In the genomic region with DNA sequence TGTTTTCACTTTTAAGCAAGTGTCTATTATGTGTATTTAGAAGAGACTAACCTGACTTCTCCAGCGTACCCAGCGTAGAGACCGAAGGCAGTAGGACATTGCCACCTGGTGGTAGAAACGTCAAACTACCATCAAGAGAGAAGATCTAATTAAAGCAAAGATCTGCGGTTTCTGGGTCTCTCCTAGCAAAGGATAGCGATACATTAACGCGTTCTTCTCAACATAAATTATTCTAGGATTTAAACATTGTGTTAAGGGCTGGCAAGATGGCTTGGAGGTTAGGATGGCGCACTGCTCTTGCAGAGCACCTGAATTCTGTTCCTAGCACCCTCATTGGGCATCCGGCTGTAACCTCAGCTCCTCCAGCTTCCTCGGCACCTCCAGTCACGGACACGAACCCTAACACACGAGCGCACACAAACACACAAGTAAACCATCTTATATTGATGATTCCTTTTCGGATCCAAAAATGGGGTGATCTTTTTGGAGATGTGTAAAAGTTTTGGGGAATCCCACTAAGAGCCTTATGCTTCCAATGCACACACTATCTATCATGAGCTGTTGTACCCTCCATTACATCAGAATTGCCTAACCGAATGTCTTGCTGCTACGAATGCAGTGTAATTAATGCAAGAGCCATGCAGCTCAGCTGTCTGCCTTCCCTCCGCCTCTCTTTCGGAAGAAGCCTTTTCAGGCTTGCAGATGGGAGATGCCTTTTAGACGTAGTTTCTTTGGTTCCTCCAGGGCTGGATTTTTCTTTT, we compare ENCODE assay signal across 9 mouse cellular contexts. TPM values are rescaled to one million over a fixed set of nuclear protein-coding genes. Genes with fewer than 3 reads are reported as not detected.
DNase-seq lines count a peak whose midpoint lies in the region; ATAC-seq and TF ChIP-seq lines count a peak whose summit lies in the region.
"Had no signal": no experiment of that assay in that cellular context is flagged by ENCODE, and none has a peak within 500 bp of the region (broad histone marks: within the 10 kb centered on the region; RNA-seq: fewer than 3 reads in every experiment).

No protein-coding gene starts in this region.

- no peak for TF ChIP-seq POLR2A in bone marrow, adult 2 months (IDR thresholded peaks at IDR 0.05; ENCODE audit: borderline replicate concordance, control insufficient read depth, low read depth, low read length)
- no peak for TF ChIP-seq POLR2A in liver, adult 2 months (IDR thresholded peaks at IDR 0.05; ENCODE audit: extremely low read depth, insufficient read depth, low read length)
- no peak for TF ChIP-seq POLR2A in thymus, adult 2 months (IDR thresholded peaks at IDR 0.05; ENCODE audit: control insufficient read depth, extremely low read depth, insufficient read depth, low read length, poor library complexity)

- no peak overlapping the region for H3K4me3 ChIP-seq in bone marrow, adult 2 months (replicated peaks; ENCODE audit: control insufficient read depth, low read depth, low read length)
- peak overlapping the region; percentile 29 for H3K4me3 ChIP-seq in embryonic facial prominence, embryonic 15.5 days (replicated peaks)
- H3K4me3 ChIP-seq in heart, embryonic 15.5 days = 0 out of 2 replicates have a peak overlapping the region, but pooled peaks have one; percentile 11
- H3K4me3 ChIP-seq in liver, adult 2 months (ENCODE audit: insufficient read depth, low read depth, low read length) = no peak overlapping the region
- H3K4me3 ChIP-seq in thymus, adult 2 months (ENCODE audit: control insufficient read depth, insufficient read depth, low read length) = no peak overlapping the region

- peak; percentile 51 to 59 for DNase-seq in CD8-positive naive resting alpha-beta T cell, adult 2 months (ENCODE audit: low read depth in 2 of 2, low spot score in 2 of 2)
- DNase-seq in kidney, postnatal 10 days = peak; percentile 76
- peak; percentile 62 for DNase-seq in liver, adult 2 months (ENCODE audit: extremely low read depth, low read depth, low spot score)
- DNase-seq in neural tube, embryonic 10.5 days (ENCODE audit: extremely low spot score, low spot score) = peak; percentile 57
- peak; percentile 70 for DNase-seq in thymus, adult 2 months

- ATAC-seq in embryonic facial prominence, embryonic 15.5 days (ENCODE audit: insufficient number of reproducible peaks, low FRiP score, low TSS enrichment, low read depth) = no peak
- no peak for ATAC-seq in heart, embryonic 15.5 days (replicated peaks; ENCODE audit: insufficient number of reproducible peaks, insufficient read depth, low FRiP score, low read depth)

- H3K36me3 ChIP-seq in embryonic facial prominence, embryonic 15.5 days = no peaks in the 10 kb centered on the region
- H3K36me3 ChIP-seq in heart, embryonic 15.5 days = no peaks in the 10 kb centered on the region
- no peaks in the 10 kb centered on the region for H3K36me3 ChIP-seq in liver, adult 2 months (ENCODE audit: control insufficient read depth, insufficient read depth, low read length)
- H3K36me3 ChIP-seq in thymus, adult 2 months (ENCODE audit: control insufficient read depth, insufficient read depth, low read length) = no peaks in the 10 kb centered on the region

- H3K4me1 ChIP-seq in bone marrow, adult 2 months (ENCODE audit: control insufficient read depth, insufficient read depth, low read length) = no peaks in the 10 kb centered on the region; the same call in 1 of the 2 replicates
- no peaks in the 10 kb centered on the region for H3K4me1 ChIP-seq in embryonic facial prominence, embryonic 15.5 days
- H3K4me1 ChIP-seq in heart, embryonic 15.5 days (replicated peaks) = peaks cover 2% of the 10 kb centered on the region
- no peaks in the 10 kb centered on the region for H3K4me1 ChIP-seq in liver, adult 2 months (ENCODE audit: control insufficient read depth, insufficient read depth, low read length)
- H3K4me1 ChIP-seq in thymus, adult 2 months (replicated peaks; ENCODE audit: control insufficient read depth, insufficient read depth, low read length) = no peaks in the 10 kb centered on the region

- no peaks in the 10 kb centered on the region for H3K79me2 ChIP-seq in liver, adult 2 months (ENCODE audit: control insufficient read depth, insufficient read depth, low read length)

- H3K27ac ChIP-seq in bone marrow, adult 2 months (ENCODE audit: control insufficient read depth, insufficient read depth, low read depth, low read length, poor library complexity) = no peak overlapping the region
- H3K27ac ChIP-seq in embryonic facial prominence, embryonic 15.5 days (replicated peaks) = no peak overlapping the region
- no peak overlapping the region for H3K27ac ChIP-seq in heart, embryonic 15.5 days
- H3K27ac ChIP-seq in liver, adult 2 months (replicated peaks; ENCODE audit: insufficient read depth, low read depth, low read length) = no peak overlapping the region
- H3K27ac ChIP-seq in thymus, adult 2 months (ENCODE audit: control insufficient read depth, insufficient read depth, low read length) = no peak overlapping the region
- H3K27ac ChIP-seq: macrophage had no signal

- no peak overlapping the region for H3K9ac ChIP-seq in embryonic facial prominence, embryonic 15.5 days
- peak overlapping the region; percentile 40; the same call in 1 of the 2 replicates for H3K9ac ChIP-seq in heart, embryonic 15.5 days
- H3K9ac ChIP-seq in liver, adult 2 months (ENCODE audit: low read depth, low read length) = no peak overlapping the region

- H3K4me2 ChIP-seq in embryonic facial prominence, embryonic 15.5 days (replicated peaks) = peak overlapping the region; percentile 41
- peak overlapping the region; percentile 34; the same call in 1 of the 2 replicates for H3K4me2 ChIP-seq in heart, embryonic 15.5 days

- H3K27me3 ChIP-seq in embryonic facial prominence, embryonic 15.5 days = 0 out of 2 replicates have a peak, but pooled peaks cover 5% of the 10 kb centered on the region
- peaks cover 5% of the 10 kb centered on the region; the same call in 1 of the 2 replicates for H3K27me3 ChIP-seq in heart, embryonic 15.5 days
- H3K27me3 ChIP-seq in liver, adult 2 months (ENCODE audit: control insufficient read depth, insufficient read depth, low read length) = no peaks in the 10 kb centered on the region
- no peaks in the 10 kb centered on the region for H3K27me3 ChIP-seq in thymus, adult 2 months (ENCODE audit: control insufficient read depth, insufficient read depth, low read length)

- H3K9me3 ChIP-seq in embryonic facial prominence, embryonic 15.5 days (replicated peaks) = no peaks in the 10 kb centered on the region
- no peaks in the 10 kb centered on the region for H3K9me3 ChIP-seq in heart, embryonic 15.5 days (replicated peaks)

- TF ChIP-seq CTCF in bone marrow, adult 2 months (IDR thresholded peaks at IDR 0.05; ENCODE audit: control insufficient read depth, insufficient read depth, low read length) = peak; percentile 82
- peak; percentile 69 for TF ChIP-seq CTCF in liver, adult 2 months (IDR thresholded peaks at IDR 0.05; ENCODE audit: low read depth, low read length)
- no peak for TF ChIP-seq CTCF in thymus, adult 2 months (IDR thresholded peaks at IDR 0.05; ENCODE audit: borderline replicate concordance, control insufficient read depth, extremely low read depth, insufficient read depth, low read length, poor library complexity)

- 22% methylated on average over 21 of the region's 21 CpGs for WGBS in bone marrow, adult 2 months
- 25% methylated on average over 21 of the region's 21 CpGs for WGBS in embryonic facial prominence, embryonic 15.5 days
- WGBS in heart, embryonic 15.5 days = 25% methylated on average over 21 of the region's 21 CpGs
- WGBS in liver, adult 2 months = 25% methylated on average over 21 of the region's 21 CpGs
- WGBS in thymus, adult 2 months = 28% methylated on average over 21 of the region's 21 CpGs

RNA-seq across cellular contexts. Expression of a gene that starts 10.4 kb away (rescaled TPM):
- polyA plus RNA-seq in bone marrow, adult 2 months (2011; ENCODE audit: insufficient read depth, insufficient read length, low replicate concordance, missing spikeins) = 0.66 and 1.7 TPM in 2 replicates
- polyA plus RNA-seq in embryonic facial prominence, embryonic 15.5 days (2015; fragmentation: Nextera tagmentation; extraction: Ambion mirVana) = 15.0 and 16.0 TPM in 2 replicates
- polyA plus RNA-seq in heart, embryonic 15.5 days (2015; fragmentation: Nextera tagmentation; extraction: Ambion mirVana) = 4.8 and 7.3 TPM in 2 replicates
- total RNA-seq in liver, adult 2 months (2014; rRNA removed) = 0.74 and 0.94 TPM in 2 replicates
- 0.80 and 1.4 TPM in 2 replicates for polyA plus RNA-seq in liver, adult 2 months (2012; rRNA removed)
- polyA plus RNA-seq in thymus, adult 2 months (2012; rRNA removed) = 23.3 and 24.7 TPM in 2 replicates

RNA-seq across cellular contexts. Expression of a gene that starts 17.3 kb away (rescaled TPM):
- polyA plus RNA-seq in bone marrow, adult 2 months (2011; ENCODE audit: insufficient read depth, insufficient read length, low replicate concordance, missing spikeins) = not detected in 2 replicates
- 0.09 and 0.31 TPM in 2 replicates for polyA plus RNA-seq in embryonic facial prominence, embryonic 15.5 days (2015; fragmentation: Nextera tagmentation; extraction: Ambion mirVana)
- not detected in 2 replicates for polyA plus RNA-seq in heart, embryonic 15.5 days (2015; fragmentation: Nextera tagmentation; extraction: Ambion mirVana)
- not detected in 2 replicates for total RNA-seq in liver, adult 2 months (2014; rRNA removed)
- polyA plus RNA-seq in liver, adult 2 months (2012; rRNA removed) = not detected in 2 replicates
- not detected in 2 replicates for polyA plus RNA-seq in thymus, adult 2 months (2012; rRNA removed)
- polyA plus RNA-seq: macrophage had no signal

RNA-seq across cellular contexts. Expression of a gene that starts 34.0 kb away (rescaled TPM):
- polyA plus RNA-seq in bone marrow, adult 2 months (2011; ENCODE audit: insufficient read depth, insufficient read length, low replicate concordance, missing spikeins) = 64.5 and 98.3 TPM in 2 replicates
- 42.1 and 44.2 TPM in 2 replicates for polyA plus RNA-seq in embryonic facial prominence, embryonic 15.5 days (2015; fragmentation: Nextera tagmentation; extraction: Ambion mirVana)
- 23.5 and 29.7 TPM in 2 replicates for polyA plus RNA-seq in heart, embryonic 15.5 days (2015; fragmentation: Nextera tagmentation; extraction: Ambion mirVana)
- total RNA-seq in liver, adult 2 months (2014; rRNA removed) = 11.4 and 12.7 TPM in 2 replicates
- 7.2 and 8.6 TPM in 2 replicates for polyA plus RNA-seq in liver, adult 2 months (2012; rRNA removed)
- polyA plus RNA-seq in thymus, adult 2 months (2012; rRNA removed) = 51.4 and 54.2 TPM in 2 replicates

RNA-seq across cellular contexts. Expression of a gene that starts 40.0 kb away (rescaled TPM):
- not detected in 2 replicates for polyA plus RNA-seq in bone marrow, adult 2 months (2011; ENCODE audit: insufficient read depth, insufficient read length, low replicate concordance, missing spikeins)
- 0.17 and 0.25 TPM in 2 replicates for polyA plus RNA-seq in embryonic facial prominence, embryonic 15.5 days (2015; fragmentation: Nextera tagmentation; extraction: Ambion mirVana)
- not detected in 2 replicates for polyA plus RNA-seq in heart, embryonic 15.5 days (2015; fragmentation: Nextera tagmentation; extraction: Ambion mirVana)
- not detected in 2 replicates for total RNA-seq in liver, adult 2 months (2014; rRNA removed)
- polyA plus RNA-seq in liver, adult 2 months (2012; rRNA removed) = not detected in 2 replicates
- polyA plus RNA-seq in thymus, adult 2 months (2012; rRNA removed) = 0.04 TPM in 1 of 2 replicates, not detected in the other
- polyA plus RNA-seq: macrophage had no signal

RNA-seq across cellular contexts. Expression of a gene that starts 58.2 kb away (rescaled TPM):
- not detected in 2 replicates for polyA plus RNA-seq in bone marrow, adult 2 months (2011; ENCODE audit: insufficient read depth, insufficient read length, low replicate concordance, missing spikeins)
- polyA plus RNA-seq in embryonic facial prominence, embryonic 15.5 days (2015; fragmentation: Nextera tagmentation; extraction: Ambion mirVana) = 0.26 and 0.35 TPM in 2 replicates
- not detected in 2 replicates for polyA plus RNA-seq in heart, embryonic 15.5 days (2015; fragmentation: Nextera tagmentation; extraction: Ambion mirVana)
- total RNA-seq in liver, adult 2 months (2014; rRNA removed) = not detected in 2 replicates
- polyA plus RNA-seq in liver, adult 2 months (2012; rRNA removed) = not detected in 2 replicates
- not detected in 2 replicates for polyA plus RNA-seq in thymus, adult 2 months (2012; rRNA removed)
- polyA plus RNA-seq: macrophage had no signal

Comparison
In these comparisons a context has a peak if more than half of its experiments do, and no peak if none do; other contexts are left out.
1. H3K4me3 ChIP-seq: peak in embryonic facial prominence, embryonic 15.5 days (single experiment) and heart, embryonic 15.5 days (single experiment); none in bone marrow, adult 2 months (single experiment), liver, adult 2 months (single experiment) and thymus, adult 2 months (single experiment).
2. Peak in every context shown above with its lines, with median percentiles within 50 percentile points of each other: DNase-seq.